Mouse (Mus musculus) lung, postnatal 14 days (tissue): ENCODE results near the gene Stpg3.
A peak's percentile ranks its signal among the peaks of the same experiment; 100 is the strongest.

ENCODE experiments used
- DNase-seq: peaks from one replicate; pipeline ENCODE4 v3.0.0; 2021

The Stpg3 gene

DNA sequence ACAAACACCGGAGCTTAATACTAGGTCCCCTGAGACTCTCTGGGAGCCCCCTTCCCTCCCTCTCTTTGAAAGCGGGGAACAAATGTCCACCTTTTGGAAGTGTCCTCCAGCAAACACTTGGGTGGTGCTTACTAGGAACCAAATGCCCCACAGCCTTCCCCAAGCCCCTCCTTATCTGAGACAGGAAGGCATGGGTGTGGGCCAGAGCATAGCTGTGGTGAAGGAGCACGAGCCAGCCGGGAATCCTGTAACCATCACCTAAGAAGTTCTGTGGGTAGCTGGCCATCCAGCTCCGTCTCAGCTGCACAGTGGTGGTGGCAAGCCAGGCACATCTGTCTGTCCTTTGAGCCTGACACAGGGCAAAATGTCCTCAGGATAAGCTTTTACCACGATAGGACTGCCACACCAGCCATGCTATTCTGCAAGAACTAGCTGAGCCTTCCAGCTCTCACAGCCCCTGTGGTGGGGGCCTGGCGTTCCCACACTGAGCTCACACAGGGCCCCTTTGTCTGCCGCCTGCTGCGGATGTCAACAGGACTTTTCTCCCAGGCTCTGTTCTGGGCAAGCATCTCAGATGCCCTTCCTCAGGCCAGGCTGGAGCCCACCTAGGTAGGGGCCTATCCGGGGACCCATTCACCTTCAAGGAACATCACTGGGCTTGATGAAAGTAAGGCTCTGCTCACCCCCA lies 36.0 kb downstream of the Stpg3 start:
- no peak for DNase-seq

DNA sequence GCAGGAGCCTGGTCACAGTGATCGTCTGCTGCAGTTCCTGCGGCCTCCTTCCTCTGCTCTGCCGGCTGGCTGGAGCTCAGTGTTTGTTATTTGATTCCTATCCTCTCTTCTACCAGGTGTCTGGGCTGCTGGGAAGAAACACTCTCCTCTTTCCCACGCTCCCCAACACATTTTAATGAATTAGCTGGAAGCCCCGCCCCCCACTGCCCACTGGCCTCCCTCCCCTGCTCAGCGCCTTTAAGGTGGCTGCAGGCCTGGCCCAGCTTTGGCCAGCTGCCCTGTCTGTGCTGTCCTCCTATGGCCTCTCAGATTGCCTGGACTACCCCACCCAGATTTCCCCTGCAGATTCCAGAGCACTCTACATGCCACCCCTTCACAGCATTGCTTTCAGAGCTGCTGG lies 36.8 kb downstream of the Stpg3 start:
- DNase-seq = peak; percentile 73

DNA sequence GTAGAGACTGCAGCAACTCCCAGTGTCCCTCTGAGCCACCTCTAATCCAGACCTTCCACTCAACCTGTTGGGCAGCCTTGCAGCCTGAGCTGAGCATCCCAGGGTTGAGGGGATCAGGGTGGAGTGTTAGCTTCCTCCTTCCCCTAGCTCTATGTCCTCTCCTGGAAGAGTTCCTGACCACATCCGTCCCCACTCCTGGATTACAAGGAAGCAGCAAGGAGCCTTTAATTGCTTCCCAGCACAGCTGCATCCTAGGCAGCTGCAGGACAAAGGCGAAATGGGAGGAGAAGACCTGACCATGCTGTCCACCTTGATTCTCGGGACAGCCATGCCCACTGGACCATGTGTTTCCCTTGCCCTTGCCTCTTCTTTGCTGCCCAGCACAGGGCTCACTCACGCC lies 37.4 kb downstream of the Stpg3 start:
- no peak for DNase-seq

GRCm38 (mm10) chr2:25176573-25176972 lies 37.9 kb downstream of the Stpg3 start:
- DNase-seq = no peak

DNA sequence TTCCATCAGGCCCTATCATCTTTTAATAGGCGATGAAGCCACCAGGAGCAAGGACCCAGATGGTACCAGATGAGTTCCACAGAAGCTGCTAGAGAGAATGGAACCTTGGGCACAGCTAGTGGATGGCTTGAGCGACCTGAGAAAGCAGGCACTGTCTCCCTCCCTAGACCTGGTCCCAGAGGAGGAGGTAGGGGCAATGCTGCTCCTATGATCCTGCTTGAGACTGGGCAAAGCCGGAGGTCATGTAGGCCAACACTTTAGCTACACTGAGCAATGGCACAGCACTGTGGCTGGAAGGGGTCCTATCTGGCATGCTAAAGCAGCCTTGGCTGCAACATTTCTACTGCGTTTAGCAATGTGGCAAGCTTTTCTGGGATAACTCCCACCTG lies 38.8 kb downstream of the Stpg3 start:
- DNase-seq = no peak

- no peak for DNase-seq
Observed at GRCm38 (mm10) chr2:25174866-25175689, 39.4 kb downstream of the Stpg3 start.

DNA sequence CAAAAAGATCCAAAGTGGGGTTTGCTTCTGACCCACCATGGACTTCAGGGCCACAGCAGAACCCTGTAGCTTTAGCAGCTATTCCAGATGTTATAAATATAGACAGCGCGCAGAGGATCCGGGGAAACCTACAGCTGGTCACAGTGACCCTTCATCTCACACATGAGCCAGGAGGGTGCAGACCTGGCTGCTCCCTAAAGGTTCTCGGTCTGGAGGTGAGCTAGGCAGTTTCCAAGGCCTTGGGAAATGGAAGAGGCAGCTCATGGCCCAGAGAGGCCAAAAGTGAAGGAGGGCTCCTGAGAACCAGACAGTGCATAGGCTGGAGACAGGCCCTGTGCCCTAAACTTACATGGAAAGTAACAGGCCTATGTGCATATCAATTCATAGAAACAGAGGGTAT lies 40.6 kb downstream of the Stpg3 start:
- DNase-seq = no peak

DNA sequence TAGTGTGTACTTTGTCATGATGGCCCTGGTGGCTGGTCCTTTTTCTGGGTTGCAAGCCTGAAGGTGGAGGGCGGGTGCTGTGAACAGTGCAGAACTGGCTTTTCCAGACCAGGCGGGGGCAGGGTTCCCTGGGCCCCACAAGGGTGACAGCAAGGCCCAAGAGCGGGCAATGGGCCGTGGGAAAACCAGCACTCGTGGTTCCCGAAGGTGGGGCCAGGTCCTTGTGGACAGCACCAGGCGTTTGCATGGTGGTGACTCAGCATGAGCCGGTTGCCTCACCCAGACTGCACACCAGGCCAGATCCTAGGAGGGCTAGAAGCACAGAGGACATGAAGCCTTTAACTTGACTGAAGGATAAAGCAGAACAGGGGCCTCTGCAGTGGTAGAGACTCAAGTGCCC lies 41.8 kb downstream of the Stpg3 start:
- DNase-seq = no peak

- no peak for DNase-seq
Observed at GRCm38 (mm10) chr2:25171769-25172153, 42.7 kb downstream of the Stpg3 start.

DNA sequence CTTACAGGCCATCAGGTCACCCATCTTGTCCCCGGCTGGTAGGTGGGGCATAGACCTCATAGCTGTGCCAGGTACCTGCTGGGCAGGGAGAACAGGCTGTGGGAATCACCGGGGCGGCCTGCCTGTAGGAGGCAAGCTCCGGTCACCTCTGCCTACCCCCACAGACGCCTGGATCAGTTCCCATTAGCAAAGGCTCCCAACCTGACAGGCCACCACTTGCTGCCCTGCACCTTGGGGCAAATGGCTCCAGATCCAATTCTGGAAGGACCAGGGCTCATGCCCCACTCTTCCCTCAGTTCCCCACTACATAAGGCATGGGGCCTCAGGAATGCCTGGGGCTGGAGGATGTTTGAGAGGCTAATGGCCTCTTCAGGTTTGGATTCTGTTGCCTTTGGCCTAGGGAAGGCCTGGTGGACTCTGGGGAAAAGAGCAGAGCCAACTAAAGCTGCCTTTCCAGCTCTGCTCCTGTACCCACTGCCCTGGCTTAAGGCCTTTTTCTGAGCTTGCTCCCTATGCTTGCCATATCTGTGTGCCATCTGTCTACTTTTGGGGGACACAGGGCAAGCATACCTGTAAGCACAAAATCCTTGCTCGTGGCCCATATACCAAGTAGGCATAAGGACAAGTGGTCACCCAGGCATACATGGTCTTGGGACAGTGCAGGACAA lies 43.2 kb downstream of the Stpg3 start:
- no peak for DNase-seq

GRCm38 (mm10) chr2:25170326-25171100 lies 43.9 kb downstream of the Stpg3 start:
- DNase-seq = no peak

DNA sequence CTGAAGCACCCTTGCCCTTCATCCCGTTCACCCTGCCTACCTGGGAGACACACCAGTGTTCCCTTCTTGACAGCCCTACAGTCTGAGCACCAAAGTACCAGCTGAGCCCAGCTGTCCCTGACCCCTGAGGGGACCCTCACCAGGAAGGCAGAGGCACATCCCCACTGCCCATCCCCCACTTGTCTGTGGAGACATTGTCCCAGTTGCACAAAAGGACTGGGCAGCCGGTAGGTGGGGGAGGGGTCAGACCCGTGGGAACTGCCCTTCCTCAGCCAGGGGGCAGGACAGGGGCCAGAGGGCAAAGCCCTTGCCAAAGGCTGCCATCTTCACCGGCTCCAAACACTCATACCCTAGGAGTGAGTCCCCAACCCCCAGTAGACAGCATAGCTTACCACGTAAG lies 44.7 kb downstream of the Stpg3 start:
- DNase-seq = no peak

DNA sequence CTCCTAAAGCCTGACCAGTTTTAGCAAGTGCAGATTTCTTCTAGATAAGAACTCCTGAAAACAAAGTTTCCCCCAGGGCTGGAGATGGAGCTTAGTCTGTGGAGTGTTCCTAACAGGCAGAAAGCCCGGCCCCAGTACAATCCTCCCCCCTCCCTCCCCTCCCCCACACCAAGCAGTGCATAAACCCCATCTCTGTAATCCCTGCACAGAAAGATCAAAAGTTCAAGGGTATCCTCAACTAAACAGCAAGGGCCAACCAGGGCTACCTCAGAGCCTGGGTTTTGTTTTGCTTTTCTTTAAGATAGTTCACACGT lies 45.8 kb downstream of the Stpg3 start:
- DNase-seq = no peak

DNA sequence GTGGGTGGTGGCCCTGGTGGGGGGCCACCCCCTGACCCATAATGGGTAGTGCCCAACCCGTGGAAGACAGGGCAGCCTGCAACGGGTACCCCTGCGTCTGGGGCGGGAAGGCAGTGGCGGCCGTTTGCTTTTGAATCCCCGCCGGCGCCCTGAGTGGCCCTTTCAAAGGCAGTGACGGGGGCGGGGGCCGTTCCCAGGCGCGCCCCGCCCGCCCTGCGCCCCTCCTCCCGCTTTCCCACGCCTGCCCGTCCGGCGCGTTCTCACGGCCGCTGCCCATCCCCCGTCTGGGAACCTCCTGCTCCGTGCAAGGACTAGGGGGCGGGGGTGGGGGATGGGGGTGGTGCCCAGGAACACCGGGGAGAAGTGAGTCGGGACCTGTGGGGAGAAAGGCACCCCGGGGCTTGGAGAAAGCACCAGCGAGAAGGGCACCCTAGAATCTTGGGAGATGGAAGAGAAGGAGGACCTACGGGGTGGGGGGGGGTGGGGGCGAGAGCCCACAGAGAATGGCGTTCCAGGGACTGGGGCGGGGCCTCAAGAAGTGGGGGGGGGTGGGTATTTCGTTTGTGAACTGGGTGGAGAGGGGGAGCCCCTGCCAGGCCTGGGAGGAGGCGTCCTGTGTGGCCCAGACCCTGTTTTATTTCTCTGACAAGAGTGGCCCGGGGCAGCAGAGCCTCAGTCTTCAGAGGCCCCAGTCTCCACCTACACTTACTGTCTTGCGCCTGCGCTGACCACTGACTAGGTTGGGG lies 46.3 kb downstream of the Stpg3 start:
- peak; percentile 80 for DNase-seq

DNA sequence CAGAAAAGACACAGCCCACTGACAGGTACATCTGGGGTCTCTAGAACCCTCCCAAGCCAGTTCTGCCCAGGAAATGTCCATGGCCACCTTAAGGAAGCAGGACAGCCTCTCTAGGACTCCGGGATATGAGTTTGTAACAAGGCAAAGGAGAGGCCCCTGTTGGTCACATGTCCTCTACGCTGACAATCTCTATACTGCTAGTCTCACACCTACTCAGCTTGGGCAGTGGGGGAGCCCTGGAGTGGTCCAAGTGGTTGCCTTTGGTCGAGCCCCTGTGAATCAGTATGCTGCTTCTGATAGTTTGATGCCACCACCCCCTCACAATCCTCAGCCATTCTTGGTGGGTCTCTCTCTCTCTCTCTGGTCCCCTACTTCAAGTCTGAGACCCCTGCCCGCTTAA lies 47.0 kb downstream of the Stpg3 start:
- DNase-seq = no peak
